Mouse (Mus musculus) Muller cell, postnatal 12 days (primary cell): ENCODE data around the gene Matk.

Source experiments
- DNase-seq: peaks from one replicate; pipeline ENCODE4 v3.0.0-alpha.2; 2015; ENCODE audit errors: inconsistent ontology term

The Matk gene

GRCm38 (mm10) chr10:81285694-81286450, 33.1 kb downstream of the Matk start:
- peak; percentile 93 for DNase-seq

GRCm38 (mm10) chr10:81286586-81286985, 33.9 kb downstream of the Matk start:
- DNase-seq = no peak

GRCm38 (mm10) chr10:81287513-81288157, 34.9 kb downstream of the Matk start:
- DNase-seq = no peak

- DNase-seq = no peak
Measured at GRCm38 (mm10) chr10:81288601-81289000, 35.9 kb downstream of the Matk start.

- DNase-seq = peak; percentile 58
Measured at GRCm38 (mm10) chr10:81289278-81289677, 36.5 kb downstream of the Matk start.

GRCm38 (mm10) chr10:81289811-81290210, 37.1 kb downstream of the Matk start:
- no peak for DNase-seq

GRCm38 (mm10) chr10:81290698-81291460, 38.1 kb downstream of the Matk start:
- DNase-seq = no peak

- no peak for DNase-seq
Measured at GRCm38 (mm10) chr10:81291511-81292104, 38.9 kb downstream of the Matk start, which contains the start of gene Tjp3. Gene Tjp3, minus strand, starts transcription at chr10:81291581.

- peak; percentile 100 for DNase-seq
Measured at GRCm38 (mm10) chr10:81292554-81293333, 40.0 kb downstream of the Matk start, which contains the start of gene Pip5k1c. Gene Pip5k1c, plus strand, starts transcription at chr10:81292963.

- DNase-seq = no peak
Measured at GRCm38 (mm10) chr10:81293334-81294030, 40.7 kb downstream of the Matk start.

GRCm38 (mm10) chr10:81294442-81294841, 41.7 kb downstream of the Matk start:
- DNase-seq = no peak

- DNase-seq = no peak
Measured at GRCm38 (mm10) chr10:81295185-81295584, 42.5 kb downstream of the Matk start.

GRCm38 (mm10) chr10:81297246-81297645, 44.5 kb downstream of the Matk start:
- DNase-seq = no peak

- no peak for DNase-seq
Measured at GRCm38 (mm10) chr10:81297845-81298244, 45.1 kb downstream of the Matk start.

- no peak for DNase-seq
Measured at GRCm38 (mm10) chr10:81298369-81299100, 45.8 kb downstream of the Matk start.

- no peak for DNase-seq
Measured at GRCm38 (mm10) chr10:81299585-81300351, 47.0 kb downstream of the Matk start.

- DNase-seq = no peak
Measured at GRCm38 (mm10) chr10:81300352-81300907, 47.7 kb downstream of the Matk start.

- DNase-seq = no peak
Measured at GRCm38 (mm10) chr10:81301321-81301720, 48.6 kb downstream of the Matk start.

- no peak for DNase-seq
Measured at GRCm38 (mm10) chr10:81302288-81302687, 49.6 kb downstream of the Matk start.
